Mouse (Mus musculus) heart, postnatal 4 days (tissue): ENCODE measurements at regions not wholly inside any gene's neighbourhood (a gene's known extent, or its start where the extent isn't known, plus 50 kb on each side); places are given as distances from the start of the nearest gene placed in this dataset.
"Not testable (repeated sequence)": the region's sequence is repeated elsewhere in the genome, so short reads cannot be mapped to it uniquely, and the experiment has no call there.

Experiments used
- DNase-seq: peaks from one replicate; pipeline ENCODE4 v3.0.0; 2021

DNA sequence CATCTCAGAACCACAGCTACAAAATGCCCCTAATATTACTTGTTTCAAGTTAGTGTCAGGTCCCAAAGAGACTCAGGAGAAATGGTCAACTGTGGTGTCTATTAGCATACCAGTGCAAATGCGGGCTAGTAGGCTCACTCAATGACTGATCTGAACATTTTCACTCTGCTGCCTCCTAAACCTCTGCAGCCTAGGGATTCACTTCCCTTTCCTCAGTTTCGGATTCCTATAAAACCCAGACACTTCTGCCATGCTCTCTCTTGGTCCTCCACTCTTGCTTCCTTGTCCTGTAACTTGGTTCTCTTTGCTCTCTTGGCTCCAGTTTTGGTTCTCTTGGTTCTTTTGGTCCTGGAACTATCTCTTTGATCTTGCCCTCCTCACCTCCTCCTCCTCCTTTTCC lies 206.3 kb upstream of the Spef2 start:
- DNase-seq = no peak

DNA sequence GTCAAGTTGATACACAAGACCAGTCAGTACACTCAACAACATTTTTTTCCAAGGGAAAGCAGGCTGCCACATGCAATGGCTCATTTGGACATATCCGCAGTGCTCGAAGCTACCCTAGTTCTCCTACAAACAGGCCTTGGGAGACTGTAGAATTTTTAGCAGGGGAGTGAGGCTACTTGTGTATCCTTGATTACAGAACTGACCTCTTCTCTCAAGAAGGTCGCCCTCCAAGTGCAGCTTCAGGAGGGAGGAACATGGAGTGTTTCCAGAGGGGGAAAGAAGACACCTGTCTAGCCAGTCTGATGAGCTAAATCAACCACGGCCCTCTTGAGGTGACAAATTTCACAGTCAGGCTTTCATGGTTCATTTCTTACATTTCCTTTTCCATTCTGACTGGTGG lies 202.0 kb upstream of the Prlr start:
- DNase-seq = no peak

DNA sequence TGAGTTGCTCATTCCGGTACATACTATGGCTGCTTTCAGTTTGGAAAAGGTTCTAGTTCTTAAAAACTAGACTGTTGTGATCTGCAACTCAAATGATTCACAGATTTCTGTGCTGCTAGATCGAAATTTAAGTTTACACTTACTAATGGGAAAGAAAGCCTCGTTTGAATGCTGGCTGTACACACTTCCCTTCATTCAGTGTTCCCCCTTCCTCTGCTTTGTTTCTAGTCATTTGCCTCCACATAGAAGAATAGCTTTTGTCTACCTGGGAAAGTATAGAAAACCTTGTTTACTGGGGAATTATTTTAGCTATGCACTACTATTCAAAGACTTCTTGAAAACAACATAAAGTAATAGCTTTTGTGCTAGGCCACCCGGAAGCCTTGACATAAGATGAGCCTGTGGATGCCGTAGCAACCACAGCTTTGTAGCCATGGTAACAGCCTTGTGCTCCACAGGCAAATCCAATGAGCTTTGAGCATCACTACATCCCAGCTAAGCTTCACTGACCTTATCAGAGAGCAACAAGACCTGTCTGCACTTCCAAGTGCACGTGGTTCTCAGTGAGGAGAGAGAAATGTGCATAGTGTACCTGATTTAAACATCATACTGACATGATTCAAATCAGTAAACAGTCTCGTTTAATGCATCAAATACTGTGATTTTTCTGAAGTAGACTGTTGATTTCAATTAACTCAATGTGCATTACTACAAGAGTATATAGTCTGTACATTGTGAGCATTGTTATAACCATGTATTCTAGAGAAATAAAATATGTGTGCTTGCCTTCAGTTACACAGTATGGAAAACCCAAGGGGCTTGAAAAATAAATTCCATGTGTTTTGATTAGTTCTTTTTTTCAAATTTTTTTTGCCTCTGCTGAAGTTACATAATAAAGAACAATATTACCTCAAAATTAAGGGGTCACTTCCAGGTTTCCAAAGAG lies 165.5 kb upstream of the Prlr start:
- DNase-seq = no peak

DNA sequence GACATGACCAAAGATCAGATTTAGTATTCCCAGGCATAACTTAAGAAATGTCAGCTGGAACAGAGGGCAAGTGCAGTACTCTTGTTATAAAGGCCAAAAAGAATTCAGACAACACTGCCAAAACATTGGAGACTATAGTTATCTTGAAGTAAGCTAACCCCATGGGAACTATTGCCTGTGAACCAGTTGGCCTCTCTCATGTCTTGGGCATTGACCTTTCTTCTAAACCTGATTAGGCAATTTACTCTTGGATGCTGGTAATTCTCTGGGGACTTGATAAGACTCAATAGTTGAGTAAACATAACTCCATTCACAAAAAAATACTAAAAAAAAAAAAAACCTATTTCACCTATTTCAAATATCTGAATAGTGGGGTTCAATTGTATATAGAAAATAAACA lies 159.8 kb upstream of the Prlr start:
- DNase-seq = no peak

DNA sequence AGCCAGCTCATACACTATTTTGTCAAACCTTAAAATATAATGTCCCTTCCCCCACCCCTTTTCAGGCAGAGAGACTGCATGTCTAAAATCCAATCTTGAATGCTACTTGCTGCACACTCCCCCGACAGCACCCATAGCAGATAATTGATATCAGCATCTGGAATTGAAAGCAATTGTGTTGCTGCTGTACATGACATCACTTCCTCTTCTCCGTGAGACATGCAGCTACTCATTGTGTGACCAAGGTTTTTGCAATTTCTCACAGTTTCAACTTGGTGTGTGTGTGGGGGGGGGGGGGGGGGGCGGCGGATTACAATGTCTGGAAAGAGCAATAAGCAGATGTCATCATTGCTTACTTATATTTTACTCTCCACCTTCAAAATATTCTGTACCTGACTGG lies 147.1 kb upstream of the Prlr start:
- no peak for DNase-seq

DNA sequence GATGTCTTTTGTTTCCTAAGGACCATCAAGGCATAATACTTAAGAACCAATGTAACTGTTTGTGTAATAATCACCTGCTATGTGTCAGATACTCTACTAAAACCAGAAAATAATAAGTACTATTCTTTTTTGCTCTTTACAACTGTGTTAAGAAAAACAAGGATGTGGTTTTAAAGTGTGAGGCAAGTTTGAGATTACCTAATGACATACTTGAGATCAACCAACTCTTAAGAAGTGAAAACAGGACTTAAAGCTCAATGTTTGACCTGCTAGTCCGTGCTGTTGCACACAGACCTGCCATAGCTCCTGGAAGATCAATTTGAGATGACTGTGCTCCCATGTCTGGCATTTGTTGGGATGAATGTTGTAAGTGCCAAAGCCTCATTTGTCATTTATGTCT lies 141.5 kb upstream of the Prlr start:
- no peak for DNase-seq

DNA sequence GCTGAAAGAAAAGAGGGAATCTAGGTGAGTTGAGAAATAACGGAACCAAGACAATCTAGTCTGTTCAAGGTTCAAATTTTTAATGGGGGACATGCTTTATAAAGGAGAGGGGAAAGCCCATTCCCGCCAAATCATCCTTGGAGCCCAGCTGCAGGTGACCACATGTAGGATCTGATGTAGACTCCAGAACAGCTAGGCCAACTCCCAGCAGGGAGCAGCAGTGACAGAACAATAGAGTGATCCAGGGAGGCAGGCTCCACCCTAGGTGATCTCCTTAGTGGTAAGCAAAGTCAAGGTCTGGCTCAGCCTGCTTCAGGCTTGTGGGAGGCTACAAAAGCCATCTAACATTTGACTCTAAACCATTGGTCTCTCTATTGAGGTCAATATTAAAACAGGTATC lies 140.5 kb upstream of the Prlr start:
- not testable (repeated sequence) for DNase-seq

DNA sequence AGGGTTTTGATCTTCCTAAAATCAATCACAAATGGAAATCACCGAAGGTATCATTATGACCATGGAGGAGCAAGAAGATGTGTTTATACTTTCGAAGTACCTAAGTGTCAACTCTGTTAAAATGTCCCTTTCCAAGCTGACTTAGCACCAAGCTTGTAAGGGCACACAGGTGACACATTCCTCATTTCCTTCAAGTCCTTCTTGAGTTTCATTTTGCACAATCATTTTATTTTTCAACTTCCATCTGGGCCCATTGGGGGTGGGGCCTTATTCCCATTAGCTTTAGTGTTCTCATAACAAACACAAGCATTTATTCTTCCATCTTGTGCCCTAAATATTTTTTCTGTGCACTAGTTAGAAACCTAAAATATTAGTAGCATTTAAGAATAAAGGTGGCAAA lies 103.5 kb upstream of the Prlr start:
- DNase-seq = no peak

DNA sequence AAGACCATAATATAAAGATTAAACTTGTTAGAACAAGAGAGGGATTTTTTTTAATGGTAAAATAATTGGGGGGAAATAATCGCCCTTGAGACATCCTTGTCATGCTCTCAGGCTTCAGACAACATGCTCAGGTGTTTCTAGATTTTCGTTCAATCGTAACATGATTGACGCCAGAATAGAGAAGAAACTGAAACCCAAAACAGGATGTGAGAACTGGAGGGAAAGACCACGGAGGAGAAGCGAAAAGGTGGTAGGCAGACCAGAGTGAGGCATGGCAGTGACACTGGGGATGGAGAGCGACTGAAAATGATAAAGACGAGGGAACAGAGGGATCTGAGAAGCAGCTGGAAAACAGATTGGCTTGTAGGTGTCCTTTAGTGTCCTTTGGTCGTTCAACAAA lies 102.1 kb upstream of the Prlr start:
- no peak for DNase-seq

DNA sequence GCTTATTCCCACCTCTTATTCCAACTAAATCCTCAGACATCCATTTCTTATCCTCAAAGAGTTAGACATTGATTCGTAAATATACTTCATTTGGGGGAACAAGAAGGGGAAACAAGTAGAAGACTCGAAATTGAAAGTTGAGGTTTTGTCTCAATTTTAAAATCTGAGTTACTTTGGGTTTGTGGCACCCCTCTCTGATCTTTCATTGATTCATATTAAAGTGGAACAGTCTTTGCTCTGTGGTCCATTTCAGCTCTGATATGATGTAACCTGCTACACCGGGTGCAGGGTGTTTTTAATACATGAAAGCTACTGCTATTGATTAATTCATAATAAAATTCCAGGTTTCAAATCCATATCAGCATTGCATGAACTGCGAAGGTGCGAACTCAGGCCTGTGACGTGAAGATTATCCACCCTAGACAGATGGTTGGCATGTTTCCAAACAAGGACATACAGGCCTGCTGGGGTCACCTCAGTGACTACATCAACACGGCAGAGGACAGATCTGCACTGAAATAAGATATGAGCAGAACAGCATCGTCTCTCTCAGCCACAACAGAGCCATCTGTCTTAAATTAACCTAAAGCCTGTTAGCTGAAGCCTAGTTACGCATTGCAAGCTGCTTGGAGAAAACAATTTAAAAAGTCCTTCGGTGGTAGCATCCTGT lies 101.5 kb upstream of the Prlr start:
- DNase-seq = no peak

DNA sequence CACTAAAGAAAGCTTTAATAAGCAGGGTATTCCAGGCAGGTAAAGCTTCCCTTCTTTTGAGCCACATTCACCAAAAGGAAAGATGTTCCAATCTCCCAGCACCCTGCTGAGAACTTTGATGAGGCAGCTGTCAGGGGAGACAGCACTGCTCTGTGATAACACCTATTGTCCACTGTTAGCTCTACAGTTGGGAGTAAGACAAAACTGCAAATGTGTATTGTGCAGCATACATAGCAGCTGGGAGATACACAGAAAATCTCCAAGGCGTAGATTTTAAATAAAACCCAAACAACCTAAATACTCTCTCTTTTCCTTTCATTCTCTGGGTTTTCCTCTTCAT lies 101.0 kb upstream of the Prlr start:
- no peak for DNase-seq

DNA sequence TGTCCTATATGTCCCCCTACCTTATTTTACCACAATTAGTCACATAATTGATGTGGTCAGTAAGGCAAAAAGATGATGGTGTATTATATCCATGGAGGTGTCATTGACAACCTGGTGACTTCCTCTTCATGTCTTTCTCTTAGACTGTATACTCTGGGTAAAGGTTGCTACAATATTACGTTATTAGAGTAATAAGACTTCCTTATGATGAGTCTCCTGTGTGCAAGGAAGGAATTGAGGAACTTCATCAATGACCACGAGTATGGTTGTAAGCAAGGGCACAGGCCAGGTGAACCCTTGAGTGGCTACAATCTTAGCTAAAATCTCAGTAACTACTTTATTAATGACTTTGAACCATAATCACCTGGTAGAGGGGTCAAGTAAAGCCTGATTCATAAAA lies 98.6 kb upstream of the Prlr start:
- no peak for DNase-seq

DNA sequence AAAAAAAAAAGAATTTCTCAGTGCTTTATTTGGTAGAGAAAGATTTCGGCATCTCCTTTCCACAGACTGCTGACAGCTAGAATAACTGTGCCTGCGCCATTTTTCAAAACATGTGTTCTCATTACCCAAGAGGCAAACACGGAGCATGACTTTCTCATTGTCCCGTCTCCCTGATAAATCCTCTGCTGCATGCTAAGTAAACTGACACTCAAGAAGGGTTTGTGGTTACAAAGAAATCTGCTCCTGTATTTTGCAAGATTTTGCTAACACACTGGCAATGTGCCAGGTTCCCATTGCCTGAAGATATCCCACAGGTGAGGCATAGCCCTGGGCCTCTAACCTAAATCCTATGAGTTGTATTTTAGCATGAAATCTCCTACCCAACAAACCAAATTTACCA lies 97.5 kb upstream of the Prlr start:
- DNase-seq = no peak

DNA sequence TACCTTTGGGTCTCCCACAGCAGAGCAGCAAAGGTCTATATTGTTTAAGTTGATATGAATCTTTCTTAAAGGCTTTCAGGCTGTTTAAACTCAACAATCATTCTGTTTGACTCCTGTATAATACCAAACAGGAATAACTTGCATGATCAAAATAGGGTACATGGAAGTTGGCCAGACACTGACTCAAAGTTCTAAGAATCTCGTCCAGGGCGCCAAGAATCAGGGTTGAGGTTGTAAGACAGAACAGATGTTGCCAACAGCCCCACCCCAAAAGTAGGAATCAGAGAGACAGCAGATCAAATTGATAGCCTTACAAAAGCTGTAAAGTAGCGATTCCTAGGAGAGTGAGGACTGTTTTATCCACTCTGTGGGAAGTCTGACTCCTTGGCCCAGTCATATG lies 88.3 kb upstream of the Prlr start:
- peak; percentile 9 for DNase-seq

DNA sequence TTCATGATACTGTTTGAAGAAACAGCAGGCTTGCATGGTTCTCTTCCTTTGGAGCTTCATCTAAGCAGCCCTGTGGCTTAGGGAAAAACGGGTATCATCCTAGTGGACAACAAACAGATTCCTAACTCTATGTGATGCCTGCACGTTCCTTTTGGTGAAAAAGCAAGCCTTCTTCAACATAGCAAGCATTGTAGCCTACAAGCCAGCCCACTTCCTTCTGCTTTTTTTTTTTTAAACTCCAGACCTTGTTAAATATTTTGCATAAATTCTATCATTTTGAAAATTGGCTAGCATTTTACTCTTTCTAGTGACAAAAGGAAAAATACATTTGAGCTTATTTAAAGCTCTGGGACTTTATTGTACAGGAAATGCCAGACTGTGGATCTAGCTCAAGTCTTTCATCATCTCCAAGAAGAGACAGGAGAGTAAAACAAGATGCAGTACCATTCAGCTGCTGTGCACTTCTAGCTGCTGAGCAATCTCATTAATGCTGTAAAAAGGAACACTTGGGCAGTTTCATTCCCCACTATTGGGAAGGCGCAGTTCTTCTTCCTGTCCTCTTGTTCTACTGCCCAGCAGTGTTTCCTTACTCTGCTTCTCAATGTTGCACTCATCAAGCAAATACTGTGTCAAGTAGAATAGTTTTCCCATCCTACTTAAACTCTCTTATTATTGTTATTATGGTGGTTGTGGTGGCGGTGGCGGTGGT lies 86.5 kb upstream of the Prlr start:
- no peak for DNase-seq

DNA sequence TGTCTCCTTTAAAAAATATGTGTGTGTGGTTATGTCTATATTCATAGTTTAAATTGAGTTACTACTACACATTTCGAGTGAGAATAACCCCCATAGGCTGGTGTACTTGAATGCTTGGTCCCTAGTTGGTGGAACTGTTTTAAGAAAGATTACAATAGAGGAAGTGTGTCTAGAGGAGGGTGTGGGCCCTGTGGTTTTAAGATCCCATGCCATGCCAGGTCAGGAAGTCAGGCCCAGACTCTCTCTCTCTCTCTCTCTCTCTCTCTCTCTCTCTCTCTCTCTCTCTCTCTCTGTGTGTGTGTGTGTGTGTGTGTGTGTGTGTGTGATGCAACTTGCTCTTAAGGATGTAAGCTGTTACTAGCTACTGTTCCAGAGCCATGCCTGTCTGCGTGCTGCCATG lies 73.7 kb upstream of the Prlr start:
- no peak for DNase-seq

DNA sequence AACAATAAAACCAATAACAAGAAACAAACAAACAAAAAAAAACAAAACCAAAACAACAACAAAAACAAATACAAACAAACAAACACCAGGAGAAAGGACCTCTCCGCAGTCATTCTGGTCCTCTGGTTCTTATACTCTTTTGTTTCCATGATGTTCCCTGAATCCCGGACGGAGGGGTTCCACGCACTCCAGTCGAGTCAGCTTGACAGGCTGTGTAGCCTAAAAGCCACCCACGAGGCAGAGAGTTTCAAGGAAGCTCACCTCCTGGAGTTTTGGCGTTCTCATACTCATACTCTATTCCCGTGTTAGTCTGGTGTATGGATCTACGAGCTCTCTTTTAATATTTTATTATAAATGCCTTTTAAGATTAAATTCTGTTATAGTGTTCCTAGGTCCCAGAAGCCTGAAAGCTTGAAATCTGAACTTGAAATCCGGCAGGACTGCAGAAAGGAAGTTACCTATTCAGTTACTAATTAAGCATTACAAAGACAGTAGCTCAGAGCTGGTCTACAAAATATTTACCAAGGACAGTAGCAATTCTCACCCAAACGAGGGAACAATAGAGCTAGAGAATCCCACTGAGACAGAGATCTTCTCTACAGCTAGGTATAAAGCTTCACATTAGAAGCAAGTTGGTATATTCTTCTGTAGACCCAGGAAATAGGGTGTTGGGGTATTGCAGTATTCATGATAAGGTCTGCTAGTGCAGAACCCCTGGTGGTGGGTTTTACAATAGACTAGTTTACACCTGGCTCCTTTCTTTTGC lies 71.6 kb upstream of the Prlr start:
- DNase-seq = not testable (repeated sequence)

DNA sequence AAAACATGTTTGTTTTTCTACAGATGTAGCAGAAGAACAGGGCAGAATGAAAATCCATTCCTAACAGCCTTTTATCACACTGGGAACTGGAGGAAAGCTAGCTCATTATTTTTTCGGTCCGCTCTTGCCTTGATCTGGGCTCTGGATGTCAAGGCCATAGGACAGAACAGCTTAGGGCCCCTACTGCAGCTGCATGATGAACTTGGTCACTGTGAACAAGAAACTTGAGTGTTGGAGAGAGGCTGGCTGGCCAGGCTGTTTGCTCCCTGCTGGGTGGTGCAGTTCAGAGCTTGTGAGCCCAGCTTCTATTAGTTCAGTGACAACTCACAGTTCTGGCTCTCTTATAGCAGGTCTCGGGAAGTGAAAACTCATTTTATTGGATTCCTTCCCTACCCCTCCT lies 70.2 kb upstream of the Prlr start:
- DNase-seq = no peak
